7 mouse cellular contexts compared by ENCODE assay signal in the genomic region with DNA sequence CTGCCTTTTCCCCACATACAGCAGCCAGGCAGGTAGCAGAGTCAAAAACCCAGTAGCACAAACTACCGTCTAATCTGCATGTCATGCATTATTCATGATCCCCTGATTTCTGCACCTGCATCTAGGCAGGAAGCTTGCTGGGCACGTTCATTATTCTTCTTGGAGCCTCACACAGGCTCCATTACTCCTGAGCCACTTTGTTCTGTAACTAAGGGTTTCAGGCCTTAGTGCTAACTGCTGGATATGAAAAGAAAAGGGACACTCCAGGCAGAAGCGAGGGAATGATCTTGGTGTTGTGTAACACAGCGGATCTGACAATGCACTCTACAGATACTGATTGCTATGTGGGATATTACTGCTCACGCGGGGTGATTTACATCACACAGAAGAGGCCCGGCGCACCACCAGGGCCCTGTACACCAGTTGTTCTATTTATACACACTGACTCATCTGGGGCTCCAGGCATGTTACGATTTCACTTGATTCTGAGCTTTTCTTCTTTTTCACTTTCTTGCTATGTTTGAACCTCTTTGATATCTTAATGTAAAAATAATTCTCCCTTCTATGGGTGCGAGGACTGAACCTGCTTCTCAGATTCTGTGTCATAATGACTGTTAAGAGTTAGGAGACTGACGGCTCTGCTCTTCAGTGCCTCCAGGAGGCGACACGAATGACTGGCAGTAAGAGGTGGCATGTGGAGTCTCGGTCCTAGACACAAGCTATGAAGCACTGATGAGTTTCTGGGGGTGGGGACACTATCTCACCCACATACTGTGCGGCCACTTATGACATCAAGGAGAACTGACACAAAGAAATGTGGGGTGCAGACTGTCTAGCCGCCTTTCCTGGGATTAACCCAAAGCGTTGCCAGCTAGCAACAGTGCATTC.
DNase-seq lines count a peak whose midpoint lies in the region; ATAC-seq lines count a peak whose summit lies in the region.

No protein-coding gene starts in this region.

- H3K4me2 ChIP-seq in midbrain, embryonic 13.5 days (replicated peaks), result peak overlapping the region; percentile 0; the same call in 1 of the 2 replicates

- intact Hi-C loops in gastrocnemius, postnatal 36 days (cut with DNase I), result no loop called here

- H3K36me3 ChIP-seq in midbrain, embryonic 13.5 days, result peaks cover 14% of the 10 kb centered on the region; the same call in 1 of the 2 replicates

- WGBS in midbrain, embryonic 13.5 days, result 33% methylated on average over 17 of the region's 17 CpGs

- ATAC-seq in midbrain, embryonic 13.5 days, result peak; percentile 89

- no peak overlapping the region for H3K4me3 ChIP-seq in midbrain, embryonic 13.5 days (replicated peaks)

- H3K27me3 ChIP-seq in midbrain, embryonic 13.5 days, result no peaks in the 10 kb centered on the region

- peaks cover 37% of the 10 kb centered on the region for H3K4me1 ChIP-seq in midbrain, embryonic 13.5 days (replicated peaks)

- H3K9ac ChIP-seq in midbrain, embryonic 13.5 days (replicated peaks), result no peak overlapping the region

- peak; percentile 37 for DNase-seq in layer of hippocampus, adult 9-11 months
- DNase-seq in layer of hippocampus, postnatal 10 days (ENCODE audit: low spot score in 2 of 2), result no peak
- peak; percentile 9 for DNase-seq in adrenal gland, postnatal 25 days
- DNase-seq in frontal cortex, postnatal 36 days (ENCODE audit: low spot score in 2 of 2), result peak; percentile 33 to 35
- DNase-seq in gastrocnemius, postnatal 36 days, result no peak
- no peak for DNase-seq in spleen, postnatal 4 days (ENCODE audit: low spot score in 2 of 2)

- H3K27ac ChIP-seq in midbrain, embryonic 13.5 days, result peak overlapping the region; percentile 76

- no peaks in the 10 kb centered on the region for H3K9me3 ChIP-seq in midbrain, embryonic 13.5 days

Comparison
In these comparisons a context has a peak if more than half of its experiments do, and no peak if none do; other contexts are left out.
1. DNase-seq: peak in layer of hippocampus, adult 9-11 months (single experiment), adrenal gland, postnatal 25 days (single experiment) and frontal cortex, postnatal 36 days (2 of 2); none in layer of hippocampus, postnatal 10 days (0 of 2), gastrocnemius, postnatal 36 days (0 of 2) and spleen, postnatal 4 days (0 of 2).